Mouse (Mus musculus): Measurements from ENCODE around the gene Styxl1.

GRCm38 (mm10) chr5:135719586-135720120 lies 58.5 kb downstream of the Styxl1 start:
- no peak for TF ChIP-seq POLR2A (IDR thresholded peaks at IDR 0.05; ENCODE audit: borderline replicate concordance, insufficient read depth, low read length)
- TF ChIP-seq CTCF (IDR thresholded peaks at IDR 0.05; ENCODE audit: borderline replicate concordance, insufficient read depth, low read depth, low read length): no peak
